Mouse (Mus musculus): ENCODE measurements around the gene Ggact.

The Ggact gene

GRCm38 (mm10) chr14:122913657-122914056 lies at the start of gene Ggact:
Gene Ggact (minus strand): TSS chr14:122913757.
- no peak for DNase-seq (ENCODE audit: low spot score in 2 of 2)

- no peak for DNase-seq (ENCODE audit: low spot score in 2 of 2)
These were observed 44.4 kb upstream of the Ggact start for GRCm38 (mm10) chr14:122957941-122958340.

DNA sequence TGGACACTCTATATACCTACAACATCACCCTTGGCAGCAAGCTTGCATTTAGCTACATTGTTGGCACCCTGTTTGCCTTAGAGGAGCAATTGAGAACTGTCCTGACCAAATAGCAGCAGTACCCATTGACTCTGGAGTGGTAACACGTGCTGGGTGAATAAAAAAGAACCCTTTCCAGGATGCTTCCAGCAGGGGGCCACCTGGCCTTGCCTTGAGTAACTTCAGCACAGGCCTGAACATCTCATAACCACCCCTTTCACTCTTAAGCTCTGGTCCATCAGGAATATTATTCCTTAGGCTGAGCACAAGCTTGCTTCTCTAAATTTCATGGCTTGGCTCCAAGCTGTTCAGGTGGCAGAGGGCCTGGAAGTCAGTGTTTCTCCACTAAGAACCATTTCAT lies 39.8 kb upstream of the Ggact start:
- DNase-seq (ENCODE audit: low spot score in 2 of 2), result peak in 1 of 2 experiments; percentile 37

- no peak for DNase-seq (ENCODE audit: low spot score in 2 of 2)
These were observed 39.0 kb upstream of the Ggact start for GRCm38 (mm10) chr14:122952556-122952955.

GRCm38 (mm10) chr14:122951676-122952445 lies 38.3 kb upstream of the Ggact start:
- no peak for DNase-seq (ENCODE audit: low spot score in 2 of 2)

- peak in 1 of 2 experiments; percentile 17 for DNase-seq (ENCODE audit: low spot score in 2 of 2)
These were observed 37.4 kb upstream of the Ggact start for GRCm38 (mm10) chr14:122950915-122951314.

DNA sequence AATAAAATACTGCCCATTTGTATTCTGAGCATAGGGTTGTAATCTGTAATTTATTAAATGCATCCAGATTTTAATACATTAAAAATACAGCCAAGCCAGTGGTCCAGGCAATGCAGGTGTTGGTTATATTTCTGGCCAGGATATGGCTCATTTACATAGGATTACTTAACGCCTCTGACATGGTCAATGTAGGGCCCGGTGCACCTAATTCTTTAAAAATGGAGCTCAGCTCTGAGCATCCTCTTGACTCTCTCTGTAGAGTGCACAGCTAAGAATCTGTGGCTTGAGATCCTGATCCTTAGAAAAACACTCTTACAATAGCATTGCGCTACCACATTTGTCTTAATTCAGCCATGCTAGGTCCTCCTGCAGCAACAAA lies 29.9 kb upstream of the Ggact start:
- DNase-seq (ENCODE audit: low spot score in 2 of 2), result no peak

DNA sequence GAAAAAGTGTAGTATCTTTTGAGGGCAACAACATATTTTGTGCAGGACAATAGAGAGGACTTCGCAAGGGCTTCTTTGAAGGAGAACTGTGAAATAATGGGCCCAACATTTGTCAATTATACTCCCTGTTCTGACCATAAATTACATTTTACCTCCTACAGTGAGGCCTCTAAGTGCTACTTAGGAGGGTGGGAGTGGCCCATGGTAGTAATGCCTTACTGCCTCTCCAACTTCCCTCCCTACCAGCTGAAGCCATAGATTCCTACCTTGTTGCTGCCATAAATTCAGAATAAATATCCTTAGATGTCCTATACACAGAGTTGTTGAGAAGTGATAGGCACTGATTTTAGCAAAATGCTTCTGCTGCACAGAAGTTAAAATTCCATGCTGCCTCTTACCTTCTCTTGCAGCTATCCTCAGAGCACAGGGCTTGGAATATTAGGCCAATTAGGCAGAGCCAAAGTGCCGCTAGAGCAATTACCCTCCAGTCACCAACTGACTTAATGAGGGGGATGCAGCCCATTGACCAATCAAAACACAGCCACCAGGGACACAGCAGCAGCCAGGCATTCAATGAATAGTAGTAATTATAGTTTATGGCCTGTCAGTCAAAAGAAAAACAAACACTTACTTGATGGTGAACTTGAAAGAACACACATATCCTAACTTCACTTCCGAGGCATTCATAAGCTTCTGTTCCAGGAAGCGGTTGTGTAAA lies 29.4 kb upstream of the Ggact start:
- no peak for DNase-seq (ENCODE audit: low spot score in 2 of 2)

GRCm38 (mm10) chr14:122936460-122936859 lies 22.9 kb upstream of the Ggact start:
- no peak for DNase-seq (ENCODE audit: low spot score in 2 of 2)

DNA sequence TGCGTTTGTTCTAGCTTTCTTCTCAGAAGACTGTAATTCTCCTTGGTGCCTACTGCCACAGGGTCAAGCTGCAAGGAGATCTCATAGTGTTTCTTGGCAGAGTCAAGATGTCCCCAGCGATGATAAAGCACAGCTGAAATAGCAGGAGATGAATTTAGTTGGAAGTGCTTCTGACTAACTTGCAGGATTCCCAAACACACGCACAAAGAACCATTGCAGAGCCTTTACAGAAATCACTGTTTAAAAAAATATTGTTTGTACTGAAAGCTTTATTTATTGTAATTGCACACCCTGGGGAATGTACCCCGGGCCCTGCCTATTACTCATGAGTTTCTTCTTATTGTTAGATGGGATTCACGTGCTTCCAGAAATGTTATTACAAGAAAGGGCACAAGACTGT lies 6.5 kb upstream of the Ggact start:
- DNase-seq (ENCODE audit: low spot score in 2 of 2), result no peak

DNA sequence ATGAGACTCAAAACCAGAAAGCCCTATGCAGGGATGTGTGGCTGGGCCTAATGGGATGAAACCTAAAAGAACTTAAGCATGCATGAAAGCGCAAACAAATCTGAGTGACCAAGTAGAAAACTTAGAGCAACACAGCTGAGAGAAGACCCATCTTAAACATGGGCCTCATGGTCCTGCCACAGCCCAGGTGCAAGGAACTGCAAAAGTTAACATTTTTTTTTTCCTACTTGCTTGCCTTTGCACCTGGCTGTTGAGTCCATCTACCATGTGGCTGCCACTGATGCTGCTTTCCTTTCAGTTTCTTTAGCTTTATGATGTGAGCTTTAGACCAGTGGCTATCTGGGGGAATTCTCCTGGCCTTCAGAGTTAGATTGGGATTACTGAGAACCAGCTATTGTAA lies 4.1 kb upstream of the Ggact start:
- DNase-seq (ENCODE audit: low spot score in 2 of 2), result no peak

DNA sequence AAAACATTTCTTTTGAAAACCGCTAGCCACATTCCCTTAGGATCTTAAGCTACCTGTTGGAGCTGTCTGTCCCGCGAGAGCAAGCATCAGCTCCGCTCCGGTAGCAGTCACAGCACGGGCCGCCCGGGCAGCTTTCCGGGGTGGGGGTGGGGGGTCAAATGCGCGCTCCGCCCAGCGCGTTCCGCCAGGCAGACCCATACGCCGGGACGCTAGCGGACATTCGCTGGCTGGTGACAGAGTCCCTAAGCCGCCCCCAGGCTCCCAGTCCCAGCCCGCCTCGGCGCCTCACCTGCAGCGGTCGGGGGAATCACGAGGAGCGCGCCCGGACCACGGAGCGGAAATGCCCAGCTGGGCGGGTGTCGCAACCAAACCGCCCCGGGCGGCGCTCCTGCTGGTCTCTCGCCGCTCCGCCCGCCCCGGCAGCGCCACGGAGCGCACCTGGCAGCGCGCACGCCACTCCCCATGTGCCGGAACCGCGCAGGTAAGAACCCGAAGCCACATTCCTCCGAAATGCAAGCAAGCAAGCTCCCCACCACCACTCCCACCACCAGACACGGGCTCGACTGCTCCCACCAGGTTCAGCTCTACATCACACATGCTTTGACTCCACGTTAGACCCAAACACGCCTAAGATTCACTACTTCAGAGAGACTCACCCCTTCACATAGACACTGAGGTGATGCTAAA lies 602 bp downstream of the Ggact start:
- DNase-seq (ENCODE audit: low spot score in 2 of 2), result peak; percentile 60 to 76

DNA sequence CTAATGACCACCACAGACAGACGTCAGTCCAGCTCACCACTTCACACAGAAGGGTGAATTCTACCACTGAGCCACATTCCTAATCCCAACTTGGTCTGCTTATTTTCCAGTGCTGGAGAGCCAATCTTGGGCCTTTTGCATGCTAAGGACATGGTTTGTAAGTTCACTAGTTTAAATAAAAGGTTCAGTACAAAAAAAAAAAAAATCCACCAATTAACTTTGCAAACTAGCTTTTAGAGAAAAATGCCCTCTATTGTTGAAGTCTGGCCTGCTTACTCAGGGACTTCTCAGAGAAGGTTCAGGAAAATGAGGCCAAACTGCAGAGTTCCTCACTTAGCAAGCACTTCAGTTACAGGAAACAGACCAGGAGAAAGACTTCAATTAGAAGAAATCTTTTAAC lies 1.4 kb downstream of the Ggact start:
- DNase-seq (ENCODE audit: low spot score in 2 of 2), result no peak

GRCm38 (mm10) chr14:122911265-122911664 lies 2.3 kb downstream of the Ggact start:
- DNase-seq (ENCODE audit: low spot score in 2 of 2), result no peak

DNA sequence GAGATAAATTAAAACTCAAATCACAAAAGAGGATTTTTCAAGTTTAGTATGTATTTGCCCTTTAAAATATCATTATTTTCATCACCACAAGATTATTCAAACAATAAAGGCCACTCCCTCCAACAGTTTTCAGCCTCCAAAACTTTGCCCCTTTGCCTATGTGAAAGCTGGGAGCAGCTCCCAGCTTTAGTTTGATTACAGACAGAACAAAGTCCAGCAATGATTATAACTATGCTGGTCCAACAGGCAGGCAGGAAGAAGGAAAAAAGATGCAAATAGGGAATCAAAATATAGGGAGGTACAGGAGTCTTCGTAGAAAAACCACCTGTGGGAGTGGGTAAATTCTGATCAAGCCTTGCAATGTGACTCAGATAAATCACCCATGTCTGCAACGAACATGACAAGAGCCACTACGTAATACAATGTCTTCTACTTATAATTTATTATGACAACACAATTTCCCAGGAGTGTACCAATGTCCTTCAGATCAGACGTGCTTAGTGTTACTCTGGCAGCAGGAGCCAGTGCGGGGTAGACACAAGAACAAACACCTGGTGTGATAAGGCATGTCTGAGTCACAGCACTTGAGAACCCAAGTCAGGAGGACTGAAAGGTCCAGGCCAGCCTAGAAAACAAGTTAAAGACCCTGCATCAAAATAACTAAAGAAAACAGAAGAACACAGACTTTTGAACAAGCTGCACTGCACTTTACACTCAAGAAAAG lies 4.0 kb downstream of the Ggact start:
- no peak for DNase-seq (ENCODE audit: low spot score in 2 of 2)

DNA sequence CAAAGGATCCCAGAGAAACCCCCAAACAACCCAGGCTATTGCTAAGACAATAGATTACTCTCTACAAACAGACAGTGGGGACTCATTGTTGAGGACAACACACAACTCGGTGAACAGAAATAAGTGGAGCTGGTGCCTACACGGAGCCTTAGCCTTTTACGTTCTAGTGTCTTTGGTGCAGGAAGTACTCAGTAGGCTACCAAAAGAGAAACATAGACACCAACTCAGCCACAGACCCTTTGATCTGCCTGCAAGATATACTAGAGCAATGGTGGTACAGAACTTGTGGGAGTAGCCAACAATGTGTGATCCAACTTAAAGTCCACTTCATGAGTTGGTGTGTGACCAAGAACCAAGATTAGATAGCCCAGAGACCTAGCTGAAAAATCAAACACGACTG lies 5.5 kb downstream of the Ggact start:
- DNase-seq (ENCODE audit: low spot score in 2 of 2), result no peak

DNA sequence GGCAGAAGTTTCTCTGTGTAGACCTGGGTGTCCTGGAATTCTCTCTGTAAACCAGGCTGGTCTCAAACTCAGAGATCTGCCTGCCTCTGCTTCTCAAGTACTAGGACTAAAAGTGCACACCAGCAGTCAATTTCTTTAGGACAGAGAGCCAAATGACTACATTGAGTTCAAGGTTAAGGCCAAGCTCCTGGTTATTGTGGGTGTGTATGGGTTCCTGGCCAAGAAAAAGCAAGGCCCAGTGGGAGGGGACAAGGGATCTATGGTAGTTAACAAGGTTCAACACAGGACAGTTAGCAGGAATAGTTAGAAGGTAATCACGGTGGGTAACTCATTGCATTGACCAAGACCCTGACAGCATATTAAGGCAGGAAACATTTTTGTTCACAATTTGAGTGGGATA lies 8.6 kb downstream of the Ggact start:
- no peak for DNase-seq (ENCODE audit: low spot score in 2 of 2)

GRCm38 (mm10) chr14:122903923-122904351 lies 9.6 kb downstream of the Ggact start:
- DNase-seq (ENCODE audit: low spot score in 2 of 2), result no peak

GRCm38 (mm10) chr14:122902884-122903283 lies 10.7 kb downstream of the Ggact start:
- peak in 1 of 2 experiments; percentile 17 for DNase-seq (ENCODE audit: low spot score in 2 of 2)

GRCm38 (mm10) chr14:122902136-122902535 lies 11.4 kb downstream of the Ggact start:
- DNase-seq (ENCODE audit: low spot score in 2 of 2), result peak in 1 of 2 experiments; percentile 40

- no peak for DNase-seq (ENCODE audit: low spot score in 2 of 2)
These were observed 11.8 kb downstream of the Ggact start for GRCm38 (mm10) chr14:122901715-122902114.

GRCm38 (mm10) chr14:122901177-122901576 lies 12.4 kb downstream of the Ggact start:
- DNase-seq (ENCODE audit: low spot score in 2 of 2), result no peak
